Mouse (Mus musculus): ENCODE measurements at regions not wholly inside any gene's neighbourhood (a gene's known extent, or its start where the extent isn't known, plus 50 kb on each side); places are given as distances from the start of the nearest gene placed in this dataset.
A peak's percentile ranks its signal among the peaks of the same experiment; 100 is the strongest.

DNA sequence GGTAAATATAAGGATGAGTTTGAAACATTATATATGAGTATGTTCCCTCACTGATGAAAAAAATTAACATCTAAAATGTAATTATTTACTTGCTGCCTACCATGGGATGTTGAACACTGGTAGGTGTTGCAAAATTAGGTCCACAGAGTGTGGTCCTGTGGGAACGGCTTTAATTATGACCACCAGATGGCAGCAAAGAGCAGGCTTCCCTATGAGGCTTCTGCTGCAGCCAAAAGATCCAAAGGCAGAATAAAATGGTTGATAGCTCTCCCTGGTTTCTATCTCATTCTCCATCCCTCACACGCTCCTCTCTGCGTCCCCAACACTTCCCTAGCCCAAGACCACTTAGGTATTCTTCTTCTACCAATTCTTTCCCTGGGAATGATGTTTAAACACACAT lies 54.6 kb upstream of the Cit start:
- DNase-seq = peak; percentile 46
